Mouse (Mus musculus) midbrain, embryonic 11.5 days (tissue): ENCODE measurements around the gene Peli2. TPM values are rescaled to one million over a fixed set of nuclear protein-coding genes. Genes with fewer than 3 reads are reported as not detected.

Source experiments
- ATAC-seq: fragments of 200-750 bp; cut with Nextera tagmentation; 2 replicates; pipeline ENCODE4 v1.8.0; 2017; ENCODE audit warnings: moderate TSS enrichment, moderate library complexity; ENCODE audit not compliant: low FRiP score
- DNase-seq: peaks from one replicate; pipeline ENCODE4 v3.0.0; 2015; ENCODE audit warnings: low spot score; ENCODE audit errors: missing footprints
- H3K27ac ChIP-seq: fragments of 300-500 bp; sonication (generic); 2 replicates; pipeline ENCODE4 v1.5.1; 2014; ENCODE audit warnings: low read depth, low read length
- H3K27me3 ChIP-seq: fragments of 300-500 bp; sonication (generic); 2 replicates; pipeline ENCODE4 v1.6.1; 2014; ENCODE audit warnings: mild to moderate bottlenecking, low read length, moderate library complexity, mixed read lengths; ENCODE audit not compliant: control insufficient read depth, insufficient read depth
- H3K36me3 ChIP-seq: fragments of 300-500 bp; sonication (generic); 2 replicates; pipeline ENCODE4 v1.6.1; 2014; ENCODE audit warnings: mild to moderate bottlenecking, low read length, moderate library complexity, mixed read lengths; ENCODE audit not compliant: control insufficient read depth, insufficient read depth
- H3K4me1 ChIP-seq: fragments of 300-500 bp; sonication (generic); 2 replicates; pipeline ENCODE4 v1.6.1; 2014; ENCODE audit warnings: low read length; ENCODE audit not compliant: control insufficient read depth, insufficient read depth
- H3K4me2 ChIP-seq: fragments of 300-500 bp; sonication (generic); 2 replicates; pipeline ENCODE4 v1.6.1; 2014; ENCODE audit warnings: mild to moderate bottlenecking, moderate library complexity
- H3K4me3 ChIP-seq: fragments of 300-500 bp; sonication (generic); 2 replicates; pipeline ENCODE4 v1.5.1; 2014; ENCODE audit warnings: low read depth, low read length
- H3K9ac ChIP-seq: fragments of 300-500 bp; sonication (generic); 2 replicates; pipeline ENCODE4 v1.6.1; 2014; ENCODE audit warnings: low read length
- H3K9me3 ChIP-seq: fragments of 300-500 bp; sonication (generic); 2 replicates; pipeline ENCODE4 v1.6.1; 2016; ENCODE audit warnings: low read length; ENCODE audit not compliant: control insufficient read depth
- WGBS: fragments of 180-500 bp; shearing (Covaris S2); extraction: QIAGEN DNeasy Blood & Tissue Kit; methylation state at CpG from one replicate; pipeline ENCODE4 v1.1.7; 2014; 5-methylcytosine and 5-hydroxymethylcytosine counted together
- polyA plus RNA-seq: library from polyadenylated mRNA; unstranded; fragments of >200 nt; fragmentation: Nextera tagmentation; extraction: Ambion mirVana; gene quantifications from 2 replicates; pipeline ENCODE4 v1.2.1, GENCODE M21; 2014

The Peli2 gene
- polyA plus RNA-seq, 1 experiment from 2014 or later: 16.2 TPM

- Histone ChIP-seq H3K9me3 (no peaks in the 10 kb centered on the region), H3K27me3 (0 out of 2 replicates have a peak, but pooled peaks cover 2% of the 10 kb centered on the region), H3K27ac (no peak overlapping the region), H3K9ac (no peak overlapping the region), H3K4me2 (no peak overlapping the region), H3K36me3 (no peaks in the 10 kb centered on the region), H3K4me1 (peaks cover 66% of the 10 kb centered on the region), H3K4me3 (no peak overlapping the region)
- no peak for DNase-seq
- WGBS: 74% methylated on average over 3 of the region's 3 CpGs
- ATAC-seq: no peak
Observed at GRCm38 (mm10) chr14:48132241-48132640, 11.6 kb downstream of the Peli2 start.

- H3K9ac ChIP-seq: no peak overlapping the region
- no peak overlapping the region for H3K27ac ChIP-seq
- peaks cover 62% of the 10 kb centered on the region for H3K4me1 ChIP-seq
- H3K4me3 ChIP-seq: no peak overlapping the region
- H3K4me2 ChIP-seq: no peak overlapping the region
- H3K36me3 ChIP-seq: no peaks in the 10 kb centered on the region
- 44% methylated on average over 21 of the region's 21 CpGs for WGBS
- ATAC-seq (no peak), DNase-seq (peak; percentile 86)
- H3K9me3 ChIP-seq: no peaks in the 10 kb centered on the region
- H3K27me3 ChIP-seq: 0 out of 2 replicates have a peak, but pooled peaks cover 2% of the 10 kb centered on the region
Observed at GRCm38 (mm10) chr14:48132865-48133802, 12.5 kb downstream of the Peli2 start.

- no peak overlapping the region for H3K9ac ChIP-seq
- H3K4me1 ChIP-seq: peaks cover 58% of the 10 kb centered on the region
- peak; percentile 91 for DNase-seq
- H3K4me2 ChIP-seq: 0 out of 2 replicates have a peak overlapping the region, but pooled peaks have one; percentile 8
- H3K4me3 ChIP-seq: no peak overlapping the region
- H3K36me3 ChIP-seq: no peaks in the 10 kb centered on the region
- 11% methylated on average over 7 of the region's 7 CpGs for WGBS
- 0 out of 2 replicates have a peak, but pooled peaks cover 2% of the 10 kb centered on the region for H3K27me3 ChIP-seq
- H3K27ac ChIP-seq: no peak overlapping the region; the same call in 1 of the 2 replicates
- H3K9me3 ChIP-seq: no peaks in the 10 kb centered on the region
- peak; percentile 51 for ATAC-seq
Observed at GRCm38 (mm10) chr14:48134344-48134743, 13.7 kb downstream of the Peli2 start.

GRCm38 (mm10) chr14:48135816-48136345 is 15.3 kb downstream of the Peli2 start:
- ATAC-seq (0 out of 2 replicates have a peak, but pooled peaks have one; percentile 41), DNase-seq (no peak)
- no peak overlapping the region for H3K27ac ChIP-seq
- no peak overlapping the region for H3K4me3 ChIP-seq
- 36% methylated on average over 11 of the region's 11 CpGs for WGBS
- H3K9ac ChIP-seq: peak overlapping the region; percentile 27
- H3K9me3 ChIP-seq: no peaks in the 10 kb centered on the region
- H3K4me2 ChIP-seq: no peak overlapping the region
- H3K36me3 ChIP-seq: no peaks in the 10 kb centered on the region
- peaks cover 55% of the 10 kb centered on the region for H3K4me1 ChIP-seq
- 0 out of 2 replicates have a peak, but pooled peaks cover 2% of the 10 kb centered on the region for H3K27me3 ChIP-seq

GRCm38 (mm10) chr14:48137731-48138130 is 17.1 kb downstream of the Peli2 start:
- H3K4me1 ChIP-seq: peaks cover 46% of the 10 kb centered on the region
- H3K4me3 ChIP-seq: no peak overlapping the region
- no peaks in the 10 kb centered on the region for H3K27me3 ChIP-seq
- 75% methylated on average over 8 of the region's 8 CpGs for WGBS
- H3K27ac ChIP-seq: no peak overlapping the region
- H3K36me3 ChIP-seq: no peaks in the 10 kb centered on the region
- no peak overlapping the region for H3K4me2 ChIP-seq
- no peaks in the 10 kb centered on the region for H3K9me3 ChIP-seq
- DNase-seq (no peak), ATAC-seq (no peak)
- H3K9ac ChIP-seq: no peak overlapping the region

- Histone ChIP-seq H3K36me3 (no peaks in the 10 kb centered on the region), H3K27ac (no peak overlapping the region), H3K4me3 (no peak overlapping the region), H3K9ac (no peak overlapping the region), H3K4me1 (peaks cover 48% of the 10 kb centered on the region), H3K9me3 (no peaks in the 10 kb centered on the region), H3K4me2 (no peak overlapping the region), H3K27me3 (no peaks in the 10 kb centered on the region)
- 58% methylated on average over 8 of the region's 8 CpGs for WGBS
- DNase-seq (peak; percentile 84), ATAC-seq (peak; percentile 43; the same call in 1 of the 2 replicates)
Observed at GRCm38 (mm10) chr14:48138138-48138537, 17.5 kb downstream of the Peli2 start.

GRCm38 (mm10) chr14:48139409-48139808 is 18.8 kb downstream of the Peli2 start:
- Histone ChIP-seq H3K4me3 (no peak overlapping the region), H3K4me1 (peaks cover 38% of the 10 kb centered on the region), H3K27me3 (no peaks in the 10 kb centered on the region), H3K9ac (no peak overlapping the region), H3K9me3 (no peaks in the 10 kb centered on the region), H3K4me2 (no peak overlapping the region), H3K27ac (no peak overlapping the region), H3K36me3 (no peaks in the 10 kb centered on the region)
- DNase-seq (no peak), ATAC-seq (no peak)
- WGBS: 86% methylated on average over 3 of the region's 3 CpGs

- no peak for ATAC-seq
- 73% methylated on average over 8 of the region's 8 CpGs for WGBS
- H3K4me1 ChIP-seq: peaks cover 20% of the 10 kb centered on the region
Observed at GRCm38 (mm10) chr14:48141694-48142093, 21.1 kb downstream of the Peli2 start.

GRCm38 (mm10) chr14:48142696-48143095 is 22.1 kb downstream of the Peli2 start:
- no peaks in the 10 kb centered on the region for H3K36me3 ChIP-seq
- H3K27ac ChIP-seq: no peak overlapping the region
- peaks cover 12% of the 10 kb centered on the region for H3K4me1 ChIP-seq
- no peak overlapping the region for H3K4me2 ChIP-seq
- DNase-seq (no peak), ATAC-seq (no peak)
- H3K9ac ChIP-seq: no peak overlapping the region
- no peak overlapping the region for H3K4me3 ChIP-seq
- no peaks in the 10 kb centered on the region for H3K9me3 ChIP-seq
- no peaks in the 10 kb centered on the region for H3K27me3 ChIP-seq
- 75% methylated on average over 10 of the region's 10 CpGs for WGBS

More at GRCm38 (mm10) chr14:48141694-48142093, 21.1 kb downstream of the Peli2 start:
- Histone ChIP-seq H3K9me3 (no peaks in the 10 kb centered on the region), H3K9ac (no peak overlapping the region), H3K4me3 (no peak overlapping the region), H3K4me2 (no peak overlapping the region), H3K36me3 (no peaks in the 10 kb centered on the region), H3K27me3 (no peaks in the 10 kb centered on the region), H3K27ac (no peak overlapping the region)
- DNase-seq: peak; percentile 69
